ENCODE assay signal across 7 mouse cellular contexts in the genomic region with DNA sequence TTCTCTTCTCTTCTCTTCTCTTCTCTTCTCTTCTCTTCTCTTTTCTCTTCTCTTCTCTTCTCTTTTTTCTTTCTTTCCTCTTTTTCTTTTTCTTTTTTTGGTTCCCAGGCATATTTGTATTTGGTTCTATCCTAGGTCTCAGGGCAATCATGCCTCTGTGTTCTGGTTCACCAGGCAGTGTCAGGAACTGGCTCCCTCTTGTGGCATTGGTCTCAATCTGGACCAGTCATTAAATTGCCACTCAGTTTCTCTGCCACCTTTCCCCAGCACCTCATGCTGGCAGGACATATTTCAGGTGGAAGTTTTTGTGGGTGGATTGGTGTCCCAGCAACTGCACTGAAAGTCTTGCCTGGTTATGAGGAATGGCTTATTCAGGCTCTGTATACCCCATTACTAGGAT. TPM values are rescaled to one million over a fixed set of nuclear protein-coding genes. Genes with fewer than 3 reads are reported as not detected.
A peak's percentile ranks its signal among the peaks of the same experiment; 100 is the strongest.
DNase-seq lines count a peak whose midpoint lies in the region; ATAC-seq and TF ChIP-seq lines count a peak whose summit lies in the region.

No protein-coding gene starts in this region.

- no peak overlapping the region for H3K4me2 ChIP-seq in liver, embryonic 12.5 days

- no peaks in the 10 kb centered on the region for H3K4me1 ChIP-seq in liver, embryonic 12.5 days
- H3K4me1 ChIP-seq in embryonic fibroblast, embryonic 13.5 days (ENCODE audit: control insufficient read depth, insufficient read depth, low read length), result no peaks in the 10 kb centered on the region

- TF ChIP-seq CTCF in embryonic fibroblast, embryonic 13.5 days (IDR thresholded peaks at IDR 0.05; ENCODE audit: borderline replicate concordance, insufficient read depth, low read length), result peak; percentile 49; the same call in 1 of the 2 replicates

- H3K36me3 ChIP-seq in liver, embryonic 12.5 days, result no peaks in the 10 kb centered on the region

- no peak overlapping the region for H3K27ac ChIP-seq in liver, embryonic 12.5 days
- no peak overlapping the region for H3K27ac ChIP-seq in embryonic fibroblast, embryonic 13.5 days (ENCODE audit: insufficient read depth, low read length)

- H3K9me3 ChIP-seq in liver, embryonic 12.5 days (replicated peaks), result no peaks in the 10 kb centered on the region

- peak; percentile 3 for DNase-seq in liver
- peak; percentile 13 for DNase-seq in adrenal gland, adult 2 months
- DNase-seq in lung, postnatal 25 days (ENCODE audit: low spot score), result peak; percentile 38
- DNase-seq in urinary bladder, postnatal 10 days (ENCODE audit: low spot score), result no peak

- H3K27me3 ChIP-seq in liver, embryonic 12.5 days (replicated peaks), result no peaks in the 10 kb centered on the region

- H3K9ac ChIP-seq in liver, embryonic 12.5 days, result no peak overlapping the region

- no peak for ATAC-seq in liver, embryonic 12.5 days
- no peak for ATAC-seq in activated CD4-positive, CD25-positive, alpha-beta regulatory T cell, adult 4 months

- TF ChIP-seq POLR2A in embryonic fibroblast, embryonic 13.5 days (IDR thresholded peaks at IDR 0.05; ENCODE audit: low read depth, low read length), result no peak

- no peak overlapping the region for H3K4me3 ChIP-seq in liver, embryonic 12.5 days
- no peak overlapping the region for H3K4me3 ChIP-seq in embryonic fibroblast, embryonic 13.5 days (ENCODE audit: insufficient read depth, low read length)

RNA-seq across cellular contexts. Expression of gene Agmo, which starts 57.8 kb away (rescaled TPM):
- polyA plus RNA-seq in liver, embryonic 12.5 days (2016; fragmentation: Nextera tagmentation; extraction: Ambion mirVana), result 7.4 and 7.6 TPM in 2 replicates
- total RNA-seq in adrenal gland, adult 2 months (2021), result 10 to 100 TPM in 1 of 2 experiments, 1 to 10 TPM in 1; 8.8 to 11.0 TPM
- polyA plus RNA-seq in adrenal gland, adult 2 months (2012; rRNA removed), result 1.6 and 2.0 TPM in 2 replicates
- not detected in 2 replicates for polyA plus RNA-seq in embryonic fibroblast, embryonic 13.5 days (2011; ENCODE audit: insufficient read length, low read depth, missing spikeins)
- polyA plus RNA-seq in activated CD4-positive, CD25-positive, alpha-beta regulatory T cell, adult 4 months (2017; shearing (Covaris generic)), result under 1 TPM; 0.52 to 0.83 TPM
